Mouse (Mus musculus): ENCODE results near the gene Dnmt3a. TPM values are rescaled to one million over a fixed set of nuclear protein-coding genes. Genes with fewer than 3 reads are reported as not detected.

Gene Dnmt3a
- polyA plus RNA-seq, 1 experiment = 43.2 TPM

DNA sequence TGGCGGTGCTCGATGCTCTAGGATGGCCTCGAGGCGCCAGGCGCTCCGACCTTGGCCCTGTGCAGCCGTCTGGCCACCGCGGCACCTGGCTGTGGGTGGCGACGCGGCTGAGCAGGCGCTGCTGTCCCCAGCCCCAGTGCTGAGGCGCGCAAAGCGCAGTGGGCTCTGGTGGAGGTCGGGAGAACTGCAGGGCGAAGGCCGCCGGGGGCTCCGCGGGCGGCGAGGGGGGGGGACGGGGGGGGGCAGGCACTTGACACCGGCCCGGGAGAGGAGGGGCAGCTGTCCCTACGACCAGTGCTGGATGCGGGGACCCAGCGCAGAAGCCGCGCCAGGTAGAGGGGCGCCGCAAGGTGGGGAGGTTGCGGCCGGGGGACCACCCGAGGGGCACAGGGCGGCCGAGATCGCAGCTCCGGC, 471 bp downstream of the Dnmt3a start:
- Histone ChIP-seq H3K27me3 (ENCODE audit: control insufficient read depth, insufficient read depth, low read length) (no peaks in the 10 kb centered on the region), H3K4me3 (replicated peaks; ENCODE audit: insufficient read depth, low read depth, low read length) (peak overlapping the region; percentile 79), H3K4me1 (ENCODE audit: control insufficient read depth, insufficient read depth, low read length) (peaks cover 27% of the 10 kb centered on the region), H3K27ac (ENCODE audit: insufficient read depth, low read length) (peak overlapping the region; percentile 99)
- WGBS = under 1% methylated on average over 30 of the region's 41 CpGs
- peak; percentile 79 to 83 for DNase-seq
- TF ChIP-seq CTCF (IDR thresholded peaks at IDR 0.05; ENCODE audit: borderline replicate concordance, insufficient read depth, low read depth, low read length) = peak; percentile 60
- no peak; the same call in 1 of the 2 replicates for TF ChIP-seq POLR2A (IDR thresholded peaks at IDR 0.05; ENCODE audit: borderline replicate concordance, insufficient read depth, low read length)

DNA sequence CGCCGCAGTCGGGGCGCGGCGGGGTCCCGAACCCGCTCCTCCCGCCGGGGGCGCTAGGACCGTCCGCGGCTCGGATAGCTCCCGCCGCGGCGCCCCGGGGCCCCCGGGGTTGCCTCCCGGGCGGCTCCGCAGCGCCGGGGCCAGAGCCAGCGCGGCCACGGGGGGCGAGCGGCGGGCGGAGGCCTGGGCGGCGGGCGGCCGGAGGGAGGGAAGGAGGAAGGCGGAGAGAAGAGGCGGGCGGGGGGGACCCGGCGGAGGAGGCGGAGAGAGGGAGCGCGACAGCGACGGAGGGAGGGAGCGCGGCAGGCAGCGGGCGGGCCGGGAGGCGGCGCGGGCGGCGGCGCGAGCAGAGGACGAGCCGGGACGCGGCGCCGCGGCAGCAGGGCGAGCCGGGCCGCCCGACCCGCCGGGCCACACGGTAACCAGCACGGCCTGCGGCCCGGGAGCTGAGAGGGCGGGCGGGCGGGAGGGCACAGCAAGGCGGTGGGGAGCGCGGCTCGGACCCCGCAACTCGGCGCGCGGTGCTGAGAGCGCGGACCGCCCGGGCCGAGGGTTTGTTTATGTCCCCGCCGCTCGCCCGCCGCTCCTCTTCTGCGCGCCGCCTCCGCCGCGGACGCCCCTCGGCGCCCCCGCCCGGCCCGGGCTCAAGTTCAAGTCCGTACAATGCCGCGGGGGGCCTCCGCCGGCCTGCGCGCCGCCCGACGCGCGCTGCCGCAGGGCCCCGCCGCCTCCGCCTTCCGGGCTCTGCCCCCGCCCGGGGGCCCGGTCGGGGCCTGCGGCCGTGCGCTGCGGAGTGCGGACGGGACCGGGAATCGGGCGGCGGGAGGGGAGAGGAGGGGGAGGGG, 1.1 kb downstream of the Dnmt3a start:
- peaks cover 28% of the 10 kb centered on the region for H3K4me1 ChIP-seq (ENCODE audit: control insufficient read depth, insufficient read depth, low read length)
- peak; percentile 85 to 88 for DNase-seq
- 1% methylated on average over 90 of the region's 141 CpGs for WGBS
- H3K27ac ChIP-seq (ENCODE audit: insufficient read depth, low read length) = peak overlapping the region; percentile 99
- 0 out of 2 replicates have a peak, but pooled peaks have one; percentile 12 for TF ChIP-seq POLR2A (IDR thresholded peaks at IDR 0.05; ENCODE audit: borderline replicate concordance, insufficient read depth, low read length)
- no peak for TF ChIP-seq CTCF (IDR thresholded peaks at IDR 0.05; ENCODE audit: borderline replicate concordance, insufficient read depth, low read depth, low read length)
- H3K4me3 ChIP-seq (replicated peaks; ENCODE audit: insufficient read depth, low read depth, low read length) = peak overlapping the region; percentile 79
- no peaks in the 10 kb centered on the region for H3K27me3 ChIP-seq (ENCODE audit: control insufficient read depth, insufficient read depth, low read length)

DNA sequence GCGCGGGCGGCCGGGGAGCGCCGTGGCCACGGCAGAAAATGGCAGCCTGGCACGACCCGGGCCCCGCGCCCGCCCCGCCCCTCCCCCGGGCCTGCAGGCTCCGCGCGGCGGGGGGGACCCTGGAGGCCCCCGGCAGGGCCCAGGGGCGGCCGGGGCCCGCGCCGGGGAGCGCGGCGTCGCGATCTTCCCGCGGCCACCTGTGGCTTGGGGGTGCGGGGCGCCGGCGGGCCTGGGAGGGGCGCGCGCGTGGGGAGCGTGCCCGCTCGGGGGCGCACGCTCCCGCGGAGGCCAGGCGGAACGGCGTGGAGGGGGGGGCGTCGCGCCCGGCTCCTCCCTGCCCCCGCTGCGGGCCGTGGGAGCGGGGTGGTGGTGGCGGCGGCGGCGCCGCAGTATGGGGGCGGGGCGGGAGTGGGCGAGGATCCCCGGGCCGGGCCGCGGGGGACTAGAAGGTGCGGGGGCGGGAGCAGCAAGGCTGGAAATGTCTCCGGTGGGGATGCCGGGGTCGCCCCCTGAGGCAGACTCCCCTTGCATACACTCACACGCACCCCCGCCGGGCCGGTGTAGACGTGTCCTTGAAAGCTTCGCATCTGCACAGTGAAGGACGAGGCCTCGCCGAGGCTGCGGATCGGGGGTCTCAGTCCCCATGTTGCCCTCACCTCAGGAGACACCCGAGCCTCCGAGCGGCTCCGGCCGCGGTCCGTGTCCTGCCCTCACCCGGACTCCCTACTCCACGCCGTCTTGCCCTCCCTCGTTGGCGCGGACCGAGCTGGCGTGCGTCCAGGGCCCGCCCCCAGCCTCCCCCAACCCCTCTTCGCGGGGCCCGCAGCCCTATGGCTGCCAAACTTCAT, 2.0 kb downstream of the Dnmt3a start:
- DNase-seq = peak; percentile 60 to 70
- TF ChIP-seq POLR2A (IDR thresholded peaks at IDR 0.05; ENCODE audit: borderline replicate concordance, insufficient read depth, low read length) = no peak
- TF ChIP-seq CTCF (IDR thresholded peaks at IDR 0.05; ENCODE audit: borderline replicate concordance, insufficient read depth, low read depth, low read length) = no peak
- peak overlapping the region; percentile 49; the same call in 1 of the 2 replicates for H3K27ac ChIP-seq (ENCODE audit: insufficient read depth, low read length)
- 1% methylated on average over 86 of the region's 105 CpGs for WGBS
- H3K27me3 ChIP-seq (ENCODE audit: control insufficient read depth, insufficient read depth, low read length) = no peaks in the 10 kb centered on the region
- peaks cover 33% of the 10 kb centered on the region for H3K4me1 ChIP-seq (ENCODE audit: control insufficient read depth, insufficient read depth, low read length)
- H3K4me3 ChIP-seq (replicated peaks; ENCODE audit: insufficient read depth, low read depth, low read length) = peak overlapping the region; percentile 79

- DNase-seq = peak in 1 of 2 experiments; percentile 61
- Histone ChIP-seq H3K4me1 (ENCODE audit: control insufficient read depth, insufficient read depth, low read length) (peaks cover 33% of the 10 kb centered on the region), H3K27ac (ENCODE audit: insufficient read depth, low read length) (peak overlapping the region; percentile 49), H3K4me3 (replicated peaks; ENCODE audit: insufficient read depth, low read depth, low read length) (peak overlapping the region; percentile 79), H3K27me3 (ENCODE audit: control insufficient read depth, insufficient read depth, low read length) (no peaks in the 10 kb centered on the region)
- TF ChIP-seq POLR2A (IDR thresholded peaks at IDR 0.05; ENCODE audit: borderline replicate concordance, insufficient read depth, low read length) (no peak), CTCF (IDR thresholded peaks at IDR 0.05; ENCODE audit: borderline replicate concordance, insufficient read depth, low read depth, low read length) (no peak)
- 4% methylated on average over 10 of the region's 10 CpGs for WGBS
Measured at GRCm38 (mm10) chr12:3808396-3808981, 2.7 kb downstream of the Dnmt3a start.

DNA sequence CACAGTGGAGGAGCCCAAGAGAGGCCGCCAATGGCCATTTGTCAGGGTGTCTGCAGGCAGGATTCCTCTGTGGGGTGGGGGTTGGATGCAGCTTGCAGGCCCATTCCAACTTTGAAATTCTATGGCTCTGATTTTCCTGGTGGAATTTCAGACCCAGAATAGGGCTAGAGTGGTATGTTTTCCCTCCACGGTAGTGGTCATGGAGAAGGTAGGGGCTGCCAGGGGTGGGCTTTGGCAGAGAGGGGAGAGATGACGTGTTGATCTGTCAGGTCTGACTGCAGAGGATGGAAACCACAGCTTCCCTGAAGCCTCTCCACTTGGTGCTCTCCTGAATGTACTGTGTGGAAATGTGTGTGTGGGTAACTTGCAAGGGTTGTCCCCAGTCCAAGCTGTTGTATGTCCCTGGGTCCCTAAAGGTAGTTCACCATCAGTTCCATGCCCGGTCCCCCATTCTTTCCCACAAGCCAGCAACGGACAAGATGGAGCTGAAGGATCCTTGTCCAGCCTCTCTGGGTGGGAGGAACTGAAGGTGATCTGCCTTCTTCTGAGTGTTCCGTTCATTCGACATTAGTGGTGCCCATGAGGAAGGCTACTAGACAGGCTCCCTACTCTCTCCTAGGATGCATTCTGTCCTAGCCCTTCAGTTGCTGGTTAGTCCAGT, 3.8 kb downstream of the Dnmt3a start:
- 32% methylated on average over 7 of the region's 7 CpGs for WGBS
- no peak overlapping the region for H3K4me3 ChIP-seq (replicated peaks; ENCODE audit: insufficient read depth, low read depth, low read length)
- peaks cover 33% of the 10 kb centered on the region for H3K4me1 ChIP-seq (ENCODE audit: control insufficient read depth, insufficient read depth, low read length)
- H3K27ac ChIP-seq (ENCODE audit: insufficient read depth, low read length) = no peak overlapping the region; the same call in 1 of the 2 replicates
- no peaks in the 10 kb centered on the region for H3K27me3 ChIP-seq (ENCODE audit: control insufficient read depth, insufficient read depth, low read length)
- DNase-seq = no peak
- TF ChIP-seq CTCF (IDR thresholded peaks at IDR 0.05; ENCODE audit: borderline replicate concordance, insufficient read depth, low read depth, low read length) (no peak), POLR2A (IDR thresholded peaks at IDR 0.05; ENCODE audit: borderline replicate concordance, insufficient read depth, low read length) (no peak)

GRCm38 (mm10) chr12:3810455-3810854, 4.6 kb downstream of the Dnmt3a start:
- DNase-seq = no peak
- no peak overlapping the region; the same call in 1 of the 2 replicates for H3K27ac ChIP-seq (ENCODE audit: insufficient read depth, low read length)
- H3K4me1 ChIP-seq (ENCODE audit: control insufficient read depth, insufficient read depth, low read length) = peaks cover 36% of the 10 kb centered on the region
- H3K27me3 ChIP-seq (ENCODE audit: control insufficient read depth, insufficient read depth, low read length) = no peaks in the 10 kb centered on the region
- 10% methylated on average over 4 of the region's 4 CpGs for WGBS
- TF ChIP-seq CTCF (IDR thresholded peaks at IDR 0.05; ENCODE audit: borderline replicate concordance, insufficient read depth, low read depth, low read length) = no peak
- TF ChIP-seq POLR2A (IDR thresholded peaks at IDR 0.05; ENCODE audit: borderline replicate concordance, insufficient read depth, low read length) = no peak
- H3K4me3 ChIP-seq (replicated peaks; ENCODE audit: insufficient read depth, low read depth, low read length) = peak overlapping the region; percentile 22

DNA sequence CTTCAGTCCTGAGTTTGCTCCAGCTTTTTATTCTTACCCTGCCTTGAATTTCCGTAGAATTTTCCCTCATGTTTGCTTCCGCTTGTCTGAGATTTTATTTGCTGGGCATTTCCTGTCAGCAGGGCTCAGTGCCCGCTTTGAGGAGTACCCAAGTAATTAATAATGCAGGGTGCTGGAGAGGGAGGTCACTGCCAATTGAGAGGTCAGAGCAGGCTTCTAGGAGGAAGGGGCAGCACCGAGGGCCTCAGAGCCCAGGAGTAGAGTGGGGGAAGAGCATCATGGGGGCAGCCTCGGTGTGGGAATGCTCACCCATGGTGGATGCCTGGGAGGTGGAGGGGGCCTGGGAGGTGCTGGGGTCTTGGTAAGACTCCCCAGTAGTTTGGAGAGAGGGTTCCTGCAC, 5.8 kb downstream of the Dnmt3a start:
- Histone ChIP-seq H3K27me3 (ENCODE audit: control insufficient read depth, insufficient read depth, low read length) (no peaks in the 10 kb centered on the region), H3K4me1 (ENCODE audit: control insufficient read depth, insufficient read depth, low read length) (peaks cover 36% of the 10 kb centered on the region), H3K4me3 (replicated peaks; ENCODE audit: insufficient read depth, low read depth, low read length) (no peak overlapping the region), H3K27ac (ENCODE audit: insufficient read depth, low read length) (no peak overlapping the region)
- DNase-seq = no peak
- TF ChIP-seq POLR2A (IDR thresholded peaks at IDR 0.05; ENCODE audit: borderline replicate concordance, insufficient read depth, low read length) (no peak), CTCF (IDR thresholded peaks at IDR 0.05; ENCODE audit: borderline replicate concordance, insufficient read depth, low read depth, low read length) (no peak)
- 22% methylated on average over 5 of the region's 5 CpGs for WGBS
